Mouse (Mus musculus): Measurements from ENCODE around the gene Phlpp1.

DNA sequence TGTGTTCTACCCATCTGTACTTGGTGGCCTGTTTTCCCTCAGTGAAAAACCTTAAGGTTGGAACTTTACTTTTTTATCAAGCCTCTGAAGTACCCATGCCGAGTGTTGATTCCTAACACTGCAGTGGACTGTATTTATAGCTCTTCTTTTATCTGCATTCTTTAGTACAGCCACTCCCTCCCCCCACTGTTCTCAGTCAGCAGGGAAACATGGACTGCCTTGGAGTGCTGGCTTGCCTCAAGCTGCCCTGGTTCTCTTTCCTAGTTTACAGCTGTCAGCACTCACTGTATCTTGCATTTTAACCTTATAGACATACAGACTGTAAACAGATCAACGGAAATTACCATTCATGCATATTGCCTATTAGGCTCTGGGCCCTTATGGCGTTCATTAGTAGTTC lies 32.8 kb downstream of the Phlpp1 start:
- TF ChIP-seq CTCF (IDR thresholded peaks at IDR 0.05; ENCODE audit: low read depth): no peak
- TF ChIP-seq EP300 (IDR thresholded peaks at IDR 0.05; ENCODE audit: low read depth): 0 out of 2 replicates have a peak, but pooled peaks have one; percentile 51
